Mouse (Mus musculus): ENCODE measurements around the gene Atad2b. TPM values are rescaled to one million over a fixed set of nuclear protein-coding genes. Genes with fewer than 3 reads are reported as not detected.

The Atad2b gene
- total and polyA plus RNA-seq, 3 experiments, result 9.9 to 44.3 (median 15.3) TPM

DNA sequence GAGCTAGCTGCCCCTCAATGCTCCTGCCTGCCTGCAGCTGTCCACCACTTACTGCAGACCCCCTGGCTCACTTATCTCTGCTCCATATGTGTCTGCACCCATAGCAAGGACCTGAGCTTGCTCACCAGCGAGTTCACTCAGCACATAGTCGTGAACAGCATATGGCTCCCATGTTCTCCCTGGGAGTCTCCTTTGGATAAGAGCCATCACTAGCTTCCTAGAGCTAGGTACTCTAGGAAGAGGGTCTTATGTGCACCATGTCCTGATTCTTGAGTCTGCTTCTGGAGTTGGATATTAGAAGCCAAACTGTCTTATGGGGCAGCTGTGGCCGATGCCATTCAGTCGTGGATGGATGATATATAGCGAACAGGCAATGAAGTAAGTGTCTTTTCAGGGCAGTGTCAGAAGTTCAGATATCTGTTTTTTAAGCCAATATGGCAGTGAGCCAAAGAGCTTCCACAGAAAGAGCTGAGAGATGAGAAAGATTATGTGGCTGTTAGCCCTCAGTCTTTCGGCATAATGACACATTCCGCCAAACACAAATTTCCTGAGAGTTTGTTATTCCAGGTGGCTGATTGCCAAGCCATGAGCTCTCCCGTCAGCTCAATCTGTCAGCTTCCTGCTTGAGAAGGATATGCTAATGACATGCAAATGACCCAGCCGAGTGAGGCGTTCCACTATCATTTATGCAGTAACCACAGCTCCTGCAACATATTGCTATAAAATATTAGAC, 170.8 kb downstream of the Atad2b start:
- Histone ChIP-seq H3K36me3 (ENCODE audit: control insufficient read depth in 1 of 2, insufficient read depth in 2 of 2, low read length in 2 of 2) (no peaks in the 10 kb centered on the region), H3K27me3 (ENCODE audit: control insufficient read depth in 1 of 2, insufficient read depth in 2 of 2, low read length in 2 of 2) (no peaks in the 10 kb centered on the region), H3K79me2 (ENCODE audit: control insufficient read depth, insufficient read depth, low read length, poor library complexity) (no peaks in the 10 kb centered on the region), H3K4me1 (ENCODE audit: control insufficient read depth in 1 of 2, insufficient read depth in 2 of 2, low read length in 2 of 2) (no peaks in the 10 kb centered on the region), H3K27ac (ENCODE audit: control insufficient read depth, low read depth, low read length) (no peak overlapping the region), H3K9ac (ENCODE audit: control insufficient read depth, low read depth, low read length, poor library complexity, severe bottlenecking) (no peak overlapping the region), H3K9me3 (replicated peaks; ENCODE audit: insufficient read depth, low read length) (no peaks in the 10 kb centered on the region), H3K4me3 (ENCODE audit: control insufficient read depth in 1 of 2, insufficient read depth in 1 of 2, low read depth in 2 of 2, low read length in 2 of 2) (no peak overlapping the region)
- TF ChIP-seq NRF1 (IDR thresholded peaks at IDR 0.05; ENCODE audit: insufficient read depth, low read depth, low read length, poor library complexity, severe bottlenecking), result no peak
- no peak for TF ChIP-seq CTCF (IDR thresholded peaks at IDR 0.05 in 2 of 3, conservative IDR thresholded peaks at IDR 0.05 in 1 of 3; ENCODE audit: control insufficient read depth in 1 of 3, insufficient read depth in 1 of 3, low read depth in 2 of 3, low read length in 3 of 3, poor library complexity in 1 of 3, severe bottlenecking in 1 of 3)
- TF ChIP-seq JUND (IDR thresholded peaks at IDR 0.05; ENCODE audit: low read depth, low read length), result no peak
- no peak for TF ChIP-seq RCOR1 (IDR thresholded peaks at IDR 0.05; ENCODE audit: low read depth, low read length)
- TF ChIP-seq NELFE (IDR thresholded peaks at IDR 0.05; ENCODE audit: low read depth, low read length), result no peak
- TF ChIP-seq CHD1 (IDR thresholded peaks at IDR 0.05; ENCODE audit: low read depth, low read length), result no peak
- no peak for TF ChIP-seq ZC3H11A (IDR thresholded peaks at IDR 0.05; ENCODE audit: low read depth, low read length)
- no peak for TF ChIP-seq GATA1 (IDR thresholded peaks at IDR 0.05; ENCODE audit: low read depth, low read length)
- no peak for TF ChIP-seq EP300 (IDR thresholded peaks at IDR 0.05; ENCODE audit: low read depth in 1 of 2, low read length in 2 of 2)
- TF ChIP-seq MXI1 (IDR thresholded peaks at IDR 0.05; ENCODE audit: low read depth, low read length), result no peak
- TF ChIP-seq TCF12 (IDR thresholded peaks at IDR 0.05; ENCODE audit: low read depth, low read length), result no peak
- DNase-seq (ENCODE audit: low read depth, low spot score), result peak; percentile 6

DNA sequence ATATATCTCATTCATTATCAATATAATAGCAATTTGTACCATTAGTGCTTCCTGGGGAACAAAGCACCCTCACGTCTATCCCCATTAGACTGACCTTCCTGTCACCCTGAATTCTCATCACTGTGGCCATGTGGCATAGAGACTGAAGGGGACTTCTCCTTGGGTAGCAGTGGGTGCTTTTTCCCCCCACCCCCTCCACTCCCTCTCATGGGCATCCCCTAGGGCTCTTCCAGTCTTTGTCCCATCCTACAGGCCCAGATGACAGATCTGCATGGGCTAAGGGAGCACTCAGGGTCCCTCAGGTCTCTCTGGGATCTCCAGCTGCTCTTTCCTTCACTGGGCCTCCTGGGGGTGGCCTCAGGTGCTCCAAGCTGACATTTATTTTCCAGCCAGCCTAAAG, 171.5 kb downstream of the Atad2b start:
- Histone ChIP-seq H3K4me1 (ENCODE audit: control insufficient read depth in 1 of 2, insufficient read depth in 2 of 2, low read length in 2 of 2) (no peaks in the 10 kb centered on the region), H3K9ac (ENCODE audit: control insufficient read depth, low read depth, low read length, poor library complexity, severe bottlenecking) (no peak overlapping the region), H3K9me3 (replicated peaks; ENCODE audit: insufficient read depth, low read length) (no peaks in the 10 kb centered on the region), H3K27ac (ENCODE audit: control insufficient read depth, low read depth, low read length) (no peak overlapping the region), H3K4me3 (ENCODE audit: control insufficient read depth in 1 of 2, insufficient read depth in 1 of 2, low read depth in 2 of 2, low read length in 2 of 2) (no peak overlapping the region), H3K36me3 (ENCODE audit: control insufficient read depth in 1 of 2, insufficient read depth in 2 of 2, low read length in 2 of 2) (no peaks in the 10 kb centered on the region), H3K79me2 (ENCODE audit: control insufficient read depth, insufficient read depth, low read length, poor library complexity) (no peaks in the 10 kb centered on the region), H3K27me3 (ENCODE audit: control insufficient read depth in 1 of 2, insufficient read depth in 2 of 2, low read length in 2 of 2) (no peaks in the 10 kb centered on the region)
- TF ChIP-seq TCF12 (IDR thresholded peaks at IDR 0.05; ENCODE audit: low read depth, low read length) (no peak), MYB (IDR thresholded peaks at IDR 0.05; ENCODE audit: low read depth, low read length) (no peak), CTCF (IDR thresholded peaks at IDR 0.05 in 2 of 3, conservative IDR thresholded peaks at IDR 0.05 in 1 of 3; ENCODE audit: control insufficient read depth in 1 of 3, insufficient read depth in 1 of 3, low read depth in 2 of 3, low read length in 3 of 3, poor library complexity in 1 of 3, severe bottlenecking in 1 of 3) (no peak), SMC3 (IDR thresholded peaks at IDR 0.05; ENCODE audit: low read depth, low read length) (no peak), NELFE (IDR thresholded peaks at IDR 0.05; ENCODE audit: low read depth, low read length) (no peak), MAFK (IDR thresholded peaks at IDR 0.05; ENCODE audit: borderline replicate concordance, low read depth, low read length) (no peak), ZKSCAN1 (IDR thresholded peaks at IDR 0.05; ENCODE audit: low read depth, low read length) (no peak), TBP (IDR thresholded peaks at IDR 0.05; ENCODE audit: low read depth, low read length) (no peak), BHLHE40 (IDR thresholded peaks at IDR 0.05; ENCODE audit: borderline replicate concordance, low read depth, low read length) (no peak), MYC (IDR thresholded peaks at IDR 0.05; ENCODE audit: low read depth, low read length) (no peak), ZC3H11A (IDR thresholded peaks at IDR 0.05; ENCODE audit: low read depth, low read length) (no peak), RAD21 (IDR thresholded peaks at IDR 0.05; ENCODE audit: low read depth, low read length) (no peak), CHD1 (IDR thresholded peaks at IDR 0.05; ENCODE audit: low read depth, low read length) (no peak), POLR2AphosphoS2 (IDR thresholded peaks at IDR 0.05; ENCODE audit: low read length) (no peak), TAL1 (IDR thresholded peaks at IDR 0.05; ENCODE audit: low read length) (no peak), EP300 (IDR thresholded peaks at IDR 0.05; ENCODE audit: low read depth in 1 of 2, low read length in 2 of 2) (no peak), POLR2A (IDR thresholded peaks at IDR 0.05; ENCODE audit: control insufficient read depth in 1 of 2, insufficient read depth in 1 of 2, low read depth in 1 of 2, low read length in 2 of 2, poor library complexity in 1 of 2) (no peak), JUND (IDR thresholded peaks at IDR 0.05; ENCODE audit: low read depth, low read length) (no peak)
- DNase-seq (ENCODE audit: low read depth, low spot score), result no peak
